Mouse (Mus musculus) liver, postnatal 0 days (tissue): ENCODE measurements around the gene Ubr4. TPM values are rescaled to one million over a fixed set of nuclear protein-coding genes. Genes with fewer than 3 reads are reported as not detected.

Experiments used
- ATAC-seq: fragments of 200-750 bp; cut with Nextera tagmentation; 2 replicates; pipeline ENCODE4 v1.8.0; 2017; ENCODE audit warnings: mild to moderate bottlenecking, moderate library complexity
- DNase-seq: peaks from one replicate; pipeline ENCODE4 v3.0.0-alpha.2; 2016
- H3K27ac ChIP-seq: fragments of 300-500 bp; sonication (generic); 2 replicates; pipeline ENCODE4 v1.5.1; 2014; ENCODE audit warnings: antibody characterized with exemption, moderate library complexity, mild to moderate bottlenecking, low read depth
- H3K27me3 ChIP-seq: fragments of 300-500 bp; sonication (generic); 2 replicates; pipeline ENCODE4 v1.6.1; 2014; ENCODE audit warnings: low read length, control low read depth, mixed read lengths; ENCODE audit not compliant: insufficient read depth
- H3K36me3 ChIP-seq: fragments of 300-500 bp; sonication (generic); replicated peaks from 2 replicates; pipeline ENCODE4 v1.6.1; 2014; ENCODE audit warnings: mild to moderate bottlenecking, control low read depth, low read length, moderate library complexity, mixed read lengths; ENCODE audit not compliant: insufficient read depth
- H3K4me1 ChIP-seq: fragments of 300-500 bp; sonication (generic); 2 replicates; pipeline ENCODE4 v1.6.1; 2014; ENCODE audit warnings: antibody characterized with exemption, mild to moderate bottlenecking, control low read depth; ENCODE audit not compliant: insufficient read depth
- H3K4me2 ChIP-seq: fragments of 300-500 bp; sonication (generic); 2 replicates; pipeline ENCODE4 v1.6.1; 2014; ENCODE audit warnings: low read depth, mild to moderate bottlenecking, low read length, moderate library complexity, mixed read lengths
- H3K4me3 ChIP-seq: fragments of 300-500 bp; sonication (generic); 2 replicates; pipeline ENCODE4 v1.5.1; 2014; ENCODE audit warnings: low read depth, low read length
- H3K9ac ChIP-seq: fragments of 300-500 bp; sonication (generic); replicated peaks from 2 replicates; pipeline ENCODE4 v1.6.1; 2014; ENCODE audit warnings: mild to moderate bottlenecking, moderate library complexity
- H3K9me3 ChIP-seq: fragments of 300-500 bp; sonication (generic); 2 replicates; pipeline ENCODE4 v1.6.1; 2016; ENCODE audit warnings: mild to moderate bottlenecking, control low read depth, low read length, mixed read lengths
- CTCF ChIP-seq: sonication (generic); IDR thresholded peaks from 2 replicates; pipeline ENCODE4 v1.5.1; 2016; ENCODE audit warnings: antibody characterized with exemption, low read depth
- EP300 ChIP-seq: IDR thresholded peaks from 2 replicates; pipeline ENCODE4 v1.6.1; 2016; ENCODE audit warnings: antibody characterized with exemption, low read depth, mild to moderate bottlenecking
- WGBS: fragments of 180-500 bp; shearing (Covaris S2); extraction: QIAGEN DNeasy Blood & Tissue Kit; methylation state at CpG from one replicate; pipeline ENCODE4 v1.1.7; 2014; ENCODE audit not compliant: insufficient replicate concordance; 5-methylcytosine and 5-hydroxymethylcytosine counted together
- polyA plus RNA-seq: library from polyadenylated mRNA; unstranded; fragments of >200 nt; fragmentation: Nextera tagmentation; extraction: Ambion mirVana; gene quantifications from 2 replicates; pipeline ENCODE4 v1.2.1, GENCODE M21; 2015

Ubr4 gene
- polyA plus RNA-seq, 1 experiment from 2014 or later: 24.7 TPM

- Histone ChIP-seq H3K4me1 (no peaks in the 10 kb centered on the region), H3K27me3 (no peaks in the 10 kb centered on the region), H3K4me3 (no peak overlapping the region), H3K27ac (no peak overlapping the region), H3K36me3 (peaks cover 88% of the 10 kb centered on the region), H3K4me2 (no peak overlapping the region), H3K9ac (no peak overlapping the region), H3K9me3 (no peaks in the 10 kb centered on the region)
- TF ChIP-seq CTCF (no peak), EP300 (no peak)
- WGBS: 66% methylated on average over 1 of the region's 1 CpGs
- DNase-seq: no peak
- no peak for ATAC-seq
Observed at GRCm38 (mm10) chr4:139481400-139481799, 129.0 kb downstream of the Ubr4 start.

- WGBS: 89% methylated on average over 8 of the region's 8 CpGs
- H3K27me3 ChIP-seq: no peaks in the 10 kb centered on the region
- no peak overlapping the region for H3K9ac ChIP-seq
- H3K36me3 ChIP-seq: peaks cover 86% of the 10 kb centered on the region
- no peak for DNase-seq
- ATAC-seq: no peak
- no peak overlapping the region for H3K4me2 ChIP-seq
- no peaks in the 10 kb centered on the region for H3K9me3 ChIP-seq
- no peak for TF ChIP-seq CTCF
- no peak for TF ChIP-seq EP300
- no peak overlapping the region for H3K27ac ChIP-seq
- no peak overlapping the region for H3K4me3 ChIP-seq
- H3K4me1 ChIP-seq: no peaks in the 10 kb centered on the region
Observed at GRCm38 (mm10) chr4:139483461-139484105, 131.2 kb downstream of the Ubr4 start.

GRCm38 (mm10) chr4:139484496-139484895, 132.1 kb downstream of the Ubr4 start:
- Histone ChIP-seq H3K9ac (no peak overlapping the region), H3K36me3 (peaks cover 87% of the 10 kb centered on the region), H3K4me2 (no peak overlapping the region), H3K27ac (no peak overlapping the region), H3K27me3 (no peaks in the 10 kb centered on the region), H3K4me1 (no peaks in the 10 kb centered on the region), H3K9me3 (no peaks in the 10 kb centered on the region), H3K4me3 (no peak overlapping the region)
- WGBS: 85% methylated on average over 7 of the region's 7 CpGs
- TF ChIP-seq EP300 (no peak), CTCF (no peak)
- ATAC-seq (no peak), DNase-seq (no peak)

- no peak for ATAC-seq
- Histone ChIP-seq H3K27ac (no peak overlapping the region), H3K4me3 (no peak overlapping the region), H3K4me1 (peaks cover 2% of the 10 kb centered on the region; the same call in 1 of the 2 replicates), H3K36me3 (peaks cover 80% of the 10 kb centered on the region), H3K9me3 (no peaks in the 10 kb centered on the region), H3K9ac (no peak overlapping the region), H3K27me3 (no peaks in the 10 kb centered on the region), H3K4me2 (no peak overlapping the region)
- TF ChIP-seq EP300: no peak
- TF ChIP-seq CTCF: no peak
- 86% methylated on average over 10 of the region's 10 CpGs for WGBS
- DNase-seq: no peak
Observed at GRCm38 (mm10) chr4:139487085-139487484, 134.7 kb downstream of the Ubr4 start.

DNA sequence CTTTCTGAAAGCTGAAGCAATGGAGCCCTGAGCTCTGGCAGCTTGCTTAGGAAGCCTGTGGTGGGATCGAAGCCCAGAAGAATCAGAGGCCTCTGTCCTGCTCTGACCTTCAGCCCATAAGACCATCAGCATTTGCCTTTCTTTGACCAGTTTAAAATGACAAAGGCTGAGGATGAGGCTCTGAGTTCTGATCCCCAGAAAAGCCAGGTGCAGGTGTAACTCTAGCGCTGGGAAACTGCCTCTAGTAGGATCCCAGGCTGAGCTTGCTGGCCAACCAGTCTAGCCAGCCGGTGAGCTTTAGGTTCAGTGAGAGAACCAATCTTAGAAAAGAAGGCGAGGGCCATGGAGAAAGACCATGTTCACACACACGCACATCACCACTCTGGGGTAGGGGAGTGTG, 135.9 kb downstream of the Ubr4 start:
- ATAC-seq (no peak), DNase-seq (no peak)
- Histone ChIP-seq H3K4me1 (peaks cover 7% of the 10 kb centered on the region; the same call in 1 of the 2 replicates), H3K9ac (no peak overlapping the region), H3K27ac (no peak overlapping the region), H3K4me3 (no peak overlapping the region), H3K27me3 (no peaks in the 10 kb centered on the region), H3K36me3 (peaks cover 69% of the 10 kb centered on the region), H3K9me3 (no peaks in the 10 kb centered on the region), H3K4me2 (no peak overlapping the region)
- 89% methylated on average over 5 of the region's 5 CpGs for WGBS
- TF ChIP-seq EP300 (no peak), CTCF (no peak)

GRCm38 (mm10) chr4:139489946-139490345, 137.5 kb downstream of the Ubr4 start:
- no peak overlapping the region for H3K27ac ChIP-seq
- WGBS: 95% methylated on average over 1 of the region's 1 CpGs
- H3K27me3 ChIP-seq: no peaks in the 10 kb centered on the region
- H3K4me1 ChIP-seq: peaks cover 9% of the 10 kb centered on the region; the same call in 1 of the 2 replicates
- no peak overlapping the region for H3K4me3 ChIP-seq
- TF ChIP-seq EP300 (no peak), CTCF (no peak)
- DNase-seq (no peak), ATAC-seq (no peak)
- no peaks in the 10 kb centered on the region for H3K9me3 ChIP-seq
- H3K36me3 ChIP-seq: peaks cover 53% of the 10 kb centered on the region
- H3K9ac ChIP-seq: no peak overlapping the region
- H3K4me2 ChIP-seq: no peak overlapping the region
